Mouse (Mus musculus) bone marrow macrophage, adult 2 months (primary cell): ENCODE results near the gene Lhfpl4. TPM values are rescaled to one million over a fixed set of nuclear protein-coding genes. Genes with fewer than 3 reads are reported as not detected.

Experiments
- H3K27ac ChIP-seq: 2 replicates; pipeline ENCODE4 v1.5.1; 2012; ENCODE audit warnings: low read depth, low read length; ENCODE audit not compliant: insufficient read depth
- H3K4me1 ChIP-seq: 2 replicates; pipeline ENCODE4 v1.6.1; 2012; ENCODE audit warnings: low read length; ENCODE audit not compliant: control insufficient read depth, insufficient read depth
- H3K4me3 ChIP-seq: 2 replicates; pipeline ENCODE4 v1.5.1; 2012; ENCODE audit warnings: mild to moderate bottlenecking, low read length, moderate library complexity; ENCODE audit not compliant: insufficient read depth
- CTCF ChIP-seq: IDR thresholded peaks from 2 replicates; pipeline ENCODE4 v1.5.1; 2012; ENCODE audit warnings: low read depth, mild to moderate bottlenecking, low read length, moderate library complexity
- POLR2A ChIP-seq: IDR thresholded peaks from 2 replicates; pipeline ENCODE4 v1.6.1; 2012; ENCODE audit warnings: mild to moderate bottlenecking, low read depth, low read length, borderline replicate concordance
- polyA plus RNA-seq: library from polyadenylated mRNA; stranded (reverse); fragments of >200 nt; gene quantifications from 2 replicates; pipeline ENCODE4 v1.2.4, GENCODE M21; 2012; ENCODE audit not compliant: missing spikeins, insufficient read depth, insufficient read length

Lhfpl4 gene
- 0.81 TPM in 1 of 2 replicates, not detected in the other for polyA plus RNA-seq

- TF ChIP-seq POLR2A (no peak), CTCF (no peak)
- peak within 1 kb of the TSS; percentile 47 for H3K4me3 ChIP-seq
- H3K4me1 ChIP-seq, result no peaks in the 10 kb centered on the region
- no peak within 1 kb of the TSS for H3K27ac ChIP-seq
These were observed at the start of gene Lhfpl4 for GRCm38 (mm10) chr6:113194841-113195595. Lhfpl4 (minus strand) TSS chr6:113195384.

- Histone ChIP-seq H3K4me3 (no peak overlapping the region), H3K4me1 (peaks cover 10% of the 10 kb centered on the region), H3K27ac (no peak overlapping the region)
- TF ChIP-seq CTCF (no peak), POLR2A (no peak)
These were observed 47.6 kb upstream of the Lhfpl4 start for GRCm38 (mm10) chr6:113242753-113243152.

DNA sequence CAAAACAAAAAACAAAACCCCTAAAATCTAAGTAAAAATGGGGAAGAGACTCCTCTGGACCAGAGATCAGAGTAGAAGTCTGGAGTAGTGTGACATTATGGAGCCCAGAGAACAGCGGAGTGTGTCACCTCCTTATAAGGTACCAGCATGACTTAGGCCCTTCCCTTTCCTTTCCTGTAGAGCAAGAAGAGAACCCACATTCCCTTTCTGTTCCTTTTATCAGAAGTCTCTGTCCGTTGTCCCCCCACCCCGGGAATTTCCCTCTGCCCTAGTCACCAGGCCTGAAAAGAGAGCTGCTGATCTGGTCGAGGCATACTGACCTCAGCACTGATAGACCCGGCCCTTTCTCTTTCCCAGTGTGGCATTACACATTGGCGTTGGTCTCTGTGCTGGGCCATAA lies 43.3 kb upstream of the Lhfpl4 start:
- TF ChIP-seq CTCF (no peak), POLR2A (no peak)
- peak overlapping the region; percentile 42 for H3K27ac ChIP-seq
- peaks cover 7% of the 10 kb centered on the region for H3K4me1 ChIP-seq
- H3K4me3 ChIP-seq, result peak overlapping the region; percentile 72

GRCm38 (mm10) chr6:113237542-113238270 lies 42.5 kb upstream of the Lhfpl4 start, which contains the start of gene Mtmr14:
Mtmr14 (plus strand) TSS chr6:113237843.
- Histone ChIP-seq H3K4me3 (peak within 1 kb of the TSS; percentile 72), H3K4me1 (peaks cover 7% of the 10 kb centered on the region), H3K27ac (peak within 1 kb of the TSS; percentile 58)
- no peak for TF ChIP-seq POLR2A
- TF ChIP-seq CTCF, result no peak

DNA sequence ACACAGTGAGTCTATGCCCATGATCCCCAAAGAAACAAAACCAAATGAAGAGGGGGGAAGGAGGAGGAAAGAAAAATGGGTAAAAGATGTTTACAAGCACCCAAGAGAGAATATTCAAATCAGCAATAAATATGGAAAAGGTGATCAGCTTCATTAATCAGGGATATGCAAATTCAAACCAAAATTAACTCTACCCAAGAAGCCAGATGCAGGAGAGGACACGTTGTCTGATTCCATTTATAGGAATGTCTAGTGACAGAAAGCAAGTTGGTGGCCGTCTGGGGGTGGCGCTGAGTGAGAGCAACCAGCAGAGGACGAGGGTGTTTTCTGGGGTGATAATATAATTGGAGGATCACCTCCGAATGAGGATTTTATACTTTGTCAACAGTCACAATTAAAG lies 40.0 kb upstream of the Lhfpl4 start:
- TF ChIP-seq POLR2A, result no peak
- Histone ChIP-seq H3K4me1 (peaks cover 7% of the 10 kb centered on the region), H3K4me3 (no peak overlapping the region), H3K27ac (no peak overlapping the region)

DNA sequence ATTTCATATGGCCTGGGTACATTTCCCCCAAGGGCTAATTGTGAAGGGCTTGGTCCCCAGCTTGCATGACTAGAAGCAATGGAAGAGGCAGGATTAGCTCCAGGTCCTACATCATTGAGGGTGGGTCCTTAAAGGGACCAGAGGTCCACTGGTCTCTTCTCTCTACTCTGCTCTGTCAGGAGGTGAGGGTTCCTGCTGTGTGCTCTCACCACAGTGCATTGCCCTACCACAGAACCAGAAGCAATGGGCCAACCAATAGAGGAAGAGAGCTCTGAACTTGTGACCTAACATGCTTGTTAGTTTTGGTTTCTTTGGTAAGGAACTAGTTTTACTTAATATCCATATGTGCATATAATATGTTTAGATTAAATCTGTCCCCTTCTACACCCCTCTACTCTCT lies 31.5 kb upstream of the Lhfpl4 start:
- Histone ChIP-seq H3K4me3 (no peak overlapping the region), H3K4me1 (peaks cover 4% of the 10 kb centered on the region), H3K27ac (no peak overlapping the region)
- TF ChIP-seq CTCF, result no peak
- TF ChIP-seq POLR2A, result no peak

GRCm38 (mm10) chr6:113225798-113226197 lies 30.6 kb upstream of the Lhfpl4 start:
- TF ChIP-seq CTCF (no peak), POLR2A (no peak)
- H3K27ac ChIP-seq, result no peak overlapping the region

DNA sequence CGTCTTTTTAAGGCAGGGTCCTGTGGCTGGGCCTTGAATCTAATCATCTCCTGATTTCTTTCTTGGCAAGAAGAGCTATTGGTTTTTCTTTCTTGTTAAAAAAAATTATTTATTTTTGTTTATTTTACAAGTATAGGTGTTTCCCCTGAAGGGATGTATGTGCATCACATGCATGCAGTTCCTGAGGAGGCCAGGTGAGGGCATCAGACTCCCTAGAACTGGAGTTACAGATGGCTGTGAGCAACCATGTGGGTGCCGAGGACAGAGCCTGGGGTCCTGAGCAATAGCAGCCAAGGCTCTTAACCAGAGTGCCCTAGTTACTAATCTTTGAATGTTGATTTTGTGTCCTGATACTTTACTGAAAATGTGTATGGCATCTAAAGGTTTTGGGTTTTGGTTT lies 21.1 kb upstream of the Lhfpl4 start:
- no peak for TF ChIP-seq POLR2A
- no peak for TF ChIP-seq CTCF
- H3K4me1 ChIP-seq, result no peaks in the 10 kb centered on the region
- no peak overlapping the region for H3K4me3 ChIP-seq
- no peak overlapping the region for H3K27ac ChIP-seq

More at GRCm38 (mm10) chr6:113225798-113226197, 30.6 kb upstream of the Lhfpl4 start:
- Histone ChIP-seq H3K4me3 (no peak overlapping the region), H3K4me1 (peaks cover 4% of the 10 kb centered on the region)

DNA sequence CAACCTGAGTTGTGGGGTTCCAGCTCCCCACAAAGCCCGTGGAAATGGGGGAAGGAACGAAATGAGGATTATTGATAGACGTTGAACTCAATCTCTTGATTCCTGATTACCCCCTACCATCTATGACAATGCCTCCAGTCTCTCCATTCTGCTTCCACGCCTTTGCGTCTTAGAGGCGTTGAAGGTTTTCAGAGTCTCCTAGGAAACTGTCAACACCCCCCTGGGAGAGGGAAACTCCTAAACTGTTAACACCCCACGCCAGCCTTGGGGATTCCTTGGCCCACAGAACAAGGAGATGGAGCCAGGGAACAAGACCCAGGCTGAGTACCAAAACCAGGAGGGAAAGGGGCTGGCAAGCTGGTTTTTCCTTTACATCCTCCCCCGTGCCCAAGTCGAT lies 410 bp upstream of the Lhfpl4 start:
- TF ChIP-seq CTCF (no peak), POLR2A (no peak)
- Histone ChIP-seq H3K4me3 (no peak overlapping the region), H3K27ac (no peak overlapping the region), H3K4me1 (no peaks in the 10 kb centered on the region)

DNA sequence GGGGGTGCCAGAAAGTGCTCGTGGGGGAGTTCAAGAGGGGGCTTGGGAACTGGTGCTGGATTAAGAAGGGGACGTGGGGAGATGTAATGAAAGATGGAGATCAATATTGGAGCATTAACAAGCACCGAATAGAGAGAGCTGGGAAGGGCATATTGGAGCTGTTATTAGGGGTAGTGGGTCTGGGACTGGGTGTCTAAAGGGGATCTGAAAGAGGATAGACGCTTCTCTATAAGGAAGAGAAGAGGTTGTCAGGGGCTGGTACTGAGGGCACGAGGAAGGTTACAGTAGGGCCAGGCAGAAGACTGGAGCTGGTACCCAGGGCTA lies 705 bp downstream of the Lhfpl4 start:
- H3K4me3 ChIP-seq, result no peak overlapping the region
- no peaks in the 10 kb centered on the region for H3K4me1 ChIP-seq
- H3K27ac ChIP-seq, result no peak overlapping the region
- TF ChIP-seq POLR2A, result no peak
- TF ChIP-seq CTCF, result no peak
